Mouse (Mus musculus): ENCODE data around the gene Bad. TPM values are rescaled to one million over a fixed set of nuclear protein-coding genes. Genes with fewer than 3 reads are reported as not detected.
A peak's percentile ranks its signal among the peaks of the same experiment; 100 is the strongest.

Bad gene
- total RNA-seq, 2 experiments from 2014 or later = 20.6 to 29.0 TPM

- no peak for ATAC-seq (replicated peaks; ENCODE audit: low FRiP score, low TSS enrichment, poor library complexity, severe bottlenecking)
Measured at GRCm38 (mm10) chr19:6995255-6995991, 53.8 kb downstream of the Bad start.

- peak; percentile 66 for ATAC-seq (replicated peaks; ENCODE audit: low FRiP score, low TSS enrichment, poor library complexity, severe bottlenecking)
Measured at GRCm38 (mm10) chr19:6996006-6996405, 54.3 kb downstream of the Bad start, which contains the start of the genes Nudt22 and Trpt1. Gene Nudt22, minus strand, starts transcription at chr19:6996117. Gene Trpt1, plus strand, starts transcription at chr19:6996131.

- no peak for ATAC-seq (replicated peaks; ENCODE audit: low FRiP score, low TSS enrichment, poor library complexity, severe bottlenecking)
Measured at GRCm38 (mm10) chr19:6997721-6998290, 56.1 kb downstream of the Bad start.

GRCm38 (mm10) chr19:6999360-7000063 is 57.9 kb downstream of the Bad start:
- no peak for ATAC-seq (replicated peaks; ENCODE audit: low FRiP score, low TSS enrichment, poor library complexity, severe bottlenecking)

Other genes with a start within 250 kb of the Bad start
- 7.3 and 9.4 TPM in 2 replicates for gene Rps6ka4, start 101.2 kb upstream of the Bad start, total RNA-seq (2014; fragmentation: Nextera tagmentation)
- gene Rps6ka4, start 101.2 kb upstream of the Bad start, total RNA-seq (2017) = 5.4 and 10.2 TPM in 2 replicates
- gene Ccdc88b, start 83.7 kb upstream of the Bad start, total RNA-seq (2014; fragmentation: Nextera tagmentation) = 10.1 and 17.8 TPM in 2 replicates
- gene Ccdc88b, start 83.7 kb upstream of the Bad start, total RNA-seq (2017) = 14.9 and 17.8 TPM in 2 replicates
- gene Trmt112, start 32.2 kb upstream of the Bad start, total RNA-seq (2014; fragmentation: Nextera tagmentation) = 185 and 221 TPM in 2 replicates
- 235 and 364 TPM in 2 replicates for gene Trmt112, start 32.2 kb upstream of the Bad start, total RNA-seq (2017)
- 76.5 and 87.1 TPM in 2 replicates for gene Prdx5, start 31.8 kb upstream of the Bad start, total RNA-seq (2014; fragmentation: Nextera tagmentation)
- 101 and 126 TPM in 2 replicates for gene Prdx5, start 31.8 kb upstream of the Bad start, total RNA-seq (2017)
- gene Esrra, start 20.0 kb upstream of the Bad start, total RNA-seq (2014; fragmentation: Nextera tagmentation) = 14.1 and 18.9 TPM in 2 replicates
- 10.8 and 18.4 TPM in 2 replicates for gene Esrra, start 20.0 kb upstream of the Bad start, total RNA-seq (2017)
- gene Catsperz, start 16.5 kb upstream of the Bad start, total RNA-seq (2014; fragmentation: Nextera tagmentation) = not detected in 2 replicates
- not detected in 2 replicates for gene Catsperz, start 16.5 kb upstream of the Bad start, total RNA-seq (2017)
- gene Kcnk4, start 7.3 kb upstream of the Bad start, total RNA-seq (2014; fragmentation: Nextera tagmentation) = not detected in 2 replicates
- not detected in 2 replicates for gene Kcnk4, start 7.3 kb upstream of the Bad start, total RNA-seq (2017)
- 8.0 and 16.1 TPM in 2 replicates for gene Gpr137, start 619 bp downstream of the Bad start, total RNA-seq (2014; fragmentation: Nextera tagmentation)
- gene Gpr137, start 619 bp downstream of the Bad start, total RNA-seq (2017) = 7.0 and 15.7 TPM in 2 replicates
- gene Ppp1r14b, start 33.1 kb downstream of the Bad start, total RNA-seq (2014; fragmentation: Nextera tagmentation) = 316 and 412 TPM in 2 replicates
- gene Ppp1r14b, start 33.1 kb downstream of the Bad start, total RNA-seq (2017) = 174 and 192 TPM in 2 replicates
- gene Plcb3, start 34.6 kb downstream of the Bad start, total RNA-seq (2014; fragmentation: Nextera tagmentation) = 12.1 and 18.6 TPM in 2 replicates
- gene Plcb3, start 34.6 kb downstream of the Bad start, total RNA-seq (2017) = 4.3 and 4.8 TPM in 2 replicates
- 63.5 and 120 TPM in 2 replicates for gene Fkbp2, start 38.6 kb downstream of the Bad start, total RNA-seq (2014; fragmentation: Nextera tagmentation)
- 72.8 and 85.4 TPM in 2 replicates for gene Fkbp2, start 38.6 kb downstream of the Bad start, total RNA-seq (2017)
- gene Vegfb, start 45.8 kb downstream of the Bad start, total RNA-seq (2014; fragmentation: Nextera tagmentation) = 56.3 and 71.4 TPM in 2 replicates
- 13.2 and 16.9 TPM in 2 replicates for gene Vegfb, start 45.8 kb downstream of the Bad start, total RNA-seq (2017)
- gene Dnajc4, start 50.7 kb downstream of the Bad start, total RNA-seq (2014; fragmentation: Nextera tagmentation) = 15.0 and 17.0 TPM in 2 replicates
- gene Dnajc4, start 50.7 kb downstream of the Bad start, total RNA-seq (2017) = 8.5 and 11.5 TPM in 2 replicates
- 11.1 TPM in 2 replicates for gene Nudt22, start 54.3 kb downstream of the Bad start, total RNA-seq (2014; fragmentation: Nextera tagmentation)
- 5.4 and 6.5 TPM in 2 replicates for gene Nudt22, start 54.3 kb downstream of the Bad start, total RNA-seq (2017)
- gene Trpt1, start 54.3 kb downstream of the Bad start, total RNA-seq (2014; fragmentation: Nextera tagmentation) = 0.57 and 1.9 TPM in 2 replicates
- gene Trpt1, start 54.3 kb downstream of the Bad start, total RNA-seq (2017) = 3.4 TPM in 1 of 2 replicates, not detected in the other
- gene Fermt3, start 77.6 kb downstream of the Bad start, total RNA-seq (2014; fragmentation: Nextera tagmentation) = 151 and 153 TPM in 2 replicates
- 220 and 247 TPM in 2 replicates for gene Fermt3, start 77.6 kb downstream of the Bad start, total RNA-seq (2017)
- gene Stip1, start 98.1 kb downstream of the Bad start, total RNA-seq (2014; fragmentation: Nextera tagmentation) = 183 and 212 TPM in 2 replicates
- 309 and 310 TPM in 2 replicates for gene Stip1, start 98.1 kb downstream of the Bad start, total RNA-seq (2017)
- 19.1 and 25.9 TPM in 2 replicates for gene Macrod1, start 114.9 kb downstream of the Bad start, total RNA-seq (2014; fragmentation: Nextera tagmentation)
- 6.1 and 10.3 TPM in 2 replicates for gene Macrod1, start 114.9 kb downstream of the Bad start, total RNA-seq (2017)
- gene Flrt1, start 163.9 kb downstream of the Bad start, total RNA-seq (2014; fragmentation: Nextera tagmentation) = not detected in 2 replicates
- gene Flrt1, start 163.9 kb downstream of the Bad start, total RNA-seq (2017) = not detected in 2 replicates